Mouse (Mus musculus): Measurements from ENCODE around the gene Mgll. TPM values are rescaled to one million over a fixed set of nuclear protein-coding genes. Genes with fewer than 3 reads are reported as not detected.

The Mgll gene
- polyA plus RNA-seq, 1 experiment from 2014 or later: 75.8 TPM

DNA sequence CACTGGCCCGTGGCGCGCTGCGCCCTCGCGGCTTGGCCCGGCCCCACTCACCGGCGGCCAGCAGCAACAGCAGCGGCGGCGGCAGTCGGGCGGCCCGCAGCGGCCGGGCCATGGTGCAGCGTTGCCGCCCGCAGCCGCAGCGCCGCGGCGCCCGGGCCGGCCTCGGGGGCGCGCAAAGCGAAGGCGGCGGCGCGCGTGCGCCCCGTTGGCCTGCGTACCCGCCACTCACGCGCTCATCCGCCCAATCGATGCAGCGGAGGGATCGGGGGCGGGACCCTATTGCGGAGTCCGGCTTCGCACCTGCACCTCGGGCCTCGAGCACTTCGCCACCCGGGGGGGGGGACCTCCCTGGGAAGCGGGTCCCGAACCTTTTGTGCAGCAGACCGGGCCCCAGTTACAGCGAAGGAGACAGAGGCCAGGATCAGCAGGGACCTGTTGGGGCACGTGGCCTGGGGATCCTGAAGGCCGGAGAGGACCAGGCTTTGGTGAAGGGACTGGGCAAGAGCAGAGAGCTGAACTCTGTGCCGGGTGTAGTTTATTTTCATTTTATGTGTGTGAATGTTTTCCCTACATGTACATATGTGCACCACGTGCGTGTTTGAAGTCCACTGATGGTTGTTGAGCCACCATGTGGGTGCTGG, 150.8 kb downstream of the Mgll start, which contains the start of gene Podxl2:
Gene Podxl2 (minus strand): TSS at position 177 of the 641 bp plus-strand sequence.
- Histone ChIP-seq H3K9ac (peak within 1 kb of the TSS; percentile 77), H3K36me3 (no peaks in the 10 kb centered on the region), H3K27ac (no peak within 1 kb of the TSS), H3K9me3 (no peaks in the 10 kb centered on the region), H3K4me3 (peak within 1 kb of the TSS; percentile 79), H3K27me3 (peaks cover 20% of the 10 kb centered on the region), H3K4me1 (peaks cover 22% of the 10 kb centered on the region), H3K4me2 (peak within 1 kb of the TSS; percentile 99)
- ATAC-seq (ENCODE audit: borderline replicate concordance, extremely low read depth, low FRiP score, low TSS enrichment): peak; percentile 52
- 4% methylated on average over 58 of the region's 63 CpGs for WGBS

Other genes starting within 250 kb of the Mgll start
- gene Sec61a1, start 205.5 kb upstream of the Mgll start, polyA plus RNA-seq (2015; fragmentation: Nextera tagmentation; extraction: Ambion mirVana): 236 and 241 TPM in 2 replicates
- 0.54 and 1.4 TPM in 2 replicates for gene Kbtbd12, start 86.5 kb upstream of the Mgll start, polyA plus RNA-seq (2015; fragmentation: Nextera tagmentation; extraction: Ambion mirVana)
- 36.7 and 42.9 TPM in 2 replicates for gene Abtb1, start 117.6 kb downstream of the Mgll start, polyA plus RNA-seq (2015; fragmentation: Nextera tagmentation; extraction: Ambion mirVana)
- gene Podxl2, start 150.6 kb downstream of the Mgll start, polyA plus RNA-seq (2015; fragmentation: Nextera tagmentation; extraction: Ambion mirVana): 47.1 and 49.3 TPM in 2 replicates
- gene Mcm2, start 174.4 kb downstream of the Mgll start, polyA plus RNA-seq (2015; fragmentation: Nextera tagmentation; extraction: Ambion mirVana): 141 and 142 TPM in 2 replicates
- 68.5 and 75.8 TPM in 2 replicates for gene Tpra1, start 177.8 kb downstream of the Mgll start, polyA plus RNA-seq (2015; fragmentation: Nextera tagmentation; extraction: Ambion mirVana)